Mouse (Mus musculus) thymus, adult 2 months (tissue): Measurements from ENCODE around the gene Gm11541.

ENCODE experiments used
- CTCF ChIP-seq: fragments of 200-500 bp; IDR thresholded peaks from 2 replicates; pipeline ENCODE4 v1.5.1; 2012; ENCODE audit warnings: mild to moderate bottlenecking, control low read depth, low read length, moderate library complexity, borderline replicate concordance; ENCODE audit not compliant: control insufficient read depth, poor library complexity, insufficient read depth; ENCODE audit errors: extremely low read depth
- POLR2A ChIP-seq: fragments of 200-500 bp; IDR thresholded peaks from 2 replicates; pipeline ENCODE4 v1.6.1; 2012; ENCODE audit warnings: mild to moderate bottlenecking, low read length, control low read depth, moderate library complexity; ENCODE audit not compliant: control insufficient read depth, poor library complexity, insufficient read depth; ENCODE audit errors: extremely low read depth

DNA sequence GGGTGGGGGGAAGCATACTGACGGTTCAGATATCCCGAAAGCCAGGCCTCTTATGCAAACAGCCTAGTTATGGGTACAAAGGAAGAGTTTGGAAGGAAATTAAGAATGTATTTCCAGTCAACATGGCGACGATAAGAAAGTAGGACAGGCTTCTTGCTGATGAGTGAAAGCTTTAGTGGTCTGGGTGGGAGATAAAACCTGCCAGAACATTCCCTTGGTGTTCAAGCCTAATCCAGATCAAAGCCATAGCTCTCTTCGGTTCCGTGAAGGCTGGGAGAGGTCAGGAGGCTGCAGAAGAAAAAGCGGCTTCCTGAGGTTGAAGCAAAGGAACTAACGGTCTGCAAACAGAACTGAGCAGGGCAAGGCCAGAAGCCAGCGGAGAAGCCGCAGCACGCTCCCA, 12.9 kb upstream of the Gm11541 start:
- no peak for TF ChIP-seq CTCF
- TF ChIP-seq POLR2A: no peak
